Comparison of ENCODE assay signal across 10 mouse cellular contexts in genomic region chr5:121089660-121090059, GRCm38 (mm10).
A peak's percentile ranks its signal among the peaks of the same experiment; 100 is the strongest.
DNase-seq lines count a peak whose midpoint lies in the region; ATAC-seq lines count a peak whose summit lies in the region.
"Had no signal": no experiment of that assay in that cellular context is flagged by ENCODE, and none has a peak within 500 bp of the region (broad histone marks: within the 10 kb centered on the region; RNA-seq: fewer than 3 reads in every experiment).

No protein-coding gene starts in this region.

- no peaks in the 10 kb centered on the region; the same call in 1 of the 2 replicates for H3K9me3 ChIP-seq in midbrain, embryonic 10.5 days (replicated peaks)
- no peaks in the 10 kb centered on the region for H3K9me3 ChIP-seq in kidney, embryonic 15.5 days (replicated peaks)
- H3K9me3 ChIP-seq: limb, embryonic 10.5 days had no signal

- 73% methylated on average over 7 of the region's 7 CpGs for WGBS in midbrain, embryonic 10.5 days
- 64% methylated on average over 7 of the region's 7 CpGs for WGBS in kidney, embryonic 15.5 days

- peaks cover 7% of the 10 kb centered on the region for H3K4me1 ChIP-seq in midbrain, embryonic 10.5 days
- no peaks in the 10 kb centered on the region for H3K4me1 ChIP-seq in kidney, embryonic 15.5 days

- no peaks in the 10 kb centered on the region for H3K27me3 ChIP-seq in midbrain, embryonic 10.5 days (ENCODE audit: low read depth, poor library complexity, severe bottlenecking)
- no peaks in the 10 kb centered on the region for H3K27me3 ChIP-seq in kidney, embryonic 15.5 days

- ATAC-seq in kidney, embryonic 15.5 days (replicated peaks; ENCODE audit: low FRiP score), result no peak

- H3K36me3 ChIP-seq in midbrain, embryonic 10.5 days, result no peaks in the 10 kb centered on the region
- no peaks in the 10 kb centered on the region for H3K36me3 ChIP-seq in kidney, embryonic 15.5 days
- H3K36me3 ChIP-seq: limb, embryonic 10.5 days had no signal

- no peak overlapping the region for H3K4me3 ChIP-seq in midbrain, embryonic 10.5 days
- no peak overlapping the region for H3K4me3 ChIP-seq in kidney, embryonic 15.5 days (replicated peaks)
- H3K4me3 ChIP-seq: limb, embryonic 10.5 days had no signal

- intact Hi-C loops in left cerebral cortex, postnatal 4 days (cut with DNase I), result no loop called here
- intact Hi-C loops in left cerebral cortex, postnatal 25 days (cut with DNase I), result no loop called here

- H3K9ac ChIP-seq in kidney, embryonic 15.5 days, result no peak overlapping the region

- H3K27ac ChIP-seq in midbrain, embryonic 10.5 days (replicated peaks), result no peak overlapping the region
- H3K27ac ChIP-seq in kidney, embryonic 15.5 days, result no peak overlapping the region
- H3K27ac ChIP-seq: limb, embryonic 10.5 days had no signal

- H3K4me2 ChIP-seq in kidney, embryonic 15.5 days, result no peak overlapping the region

- DNase-seq in left cerebral cortex, postnatal 4 days, result peak; percentile 95
- DNase-seq in left cerebral cortex, postnatal 25 days (ENCODE audit: low spot score in 2 of 2), result no peak
- DNase-seq in cerebellum, postnatal 36 days, result peak; percentile 91 to 93
- peak; percentile 20 for DNase-seq in midbrain, embryonic 10.5 days (ENCODE audit: low spot score)
- no peak for DNase-seq in urinary bladder, adult 2 months (ENCODE audit: low spot score)
- DNase-seq in B cell, adult 2 months, result no peak
- DNase-seq: gastrocnemius, postnatal 14 days; kidney, adult 2 months had no signal

Comparison
In these comparisons a context has a peak if more than half of its experiments do, and no peak if none do; other contexts are left out.
1. DNase-seq: peak in left cerebral cortex, postnatal 4 days (single experiment), cerebellum, postnatal 36 days (2 of 2) and midbrain, embryonic 10.5 days (single experiment); none in left cerebral cortex, postnatal 25 days (0 of 2), urinary bladder, adult 2 months (single experiment) and B cell, adult 2 months (0 of 2).